Mouse (Mus musculus) midbrain, embryonic 14.5 days (tissue): ENCODE results near the gene Bcl2. TPM values are rescaled to one million over a fixed set of nuclear protein-coding genes. Genes with fewer than 3 reads are reported as not detected.

Experiments
- ATAC-seq: fragments of 200-750 bp; cut with Nextera tagmentation; 2 replicates; pipeline ENCODE4 v1.8.0; 2017; ENCODE audit warnings: moderate number of reproducible peaks, moderate library complexity; ENCODE audit not compliant: low FRiP score, low TSS enrichment
- DNase-seq: peaks from one replicate; pipeline ENCODE4 v3.0.0-alpha.2; 2015
- H3K27ac ChIP-seq: fragments of 300-500 bp; sonication (generic); replicated peaks from 2 replicates; pipeline ENCODE4 v1.5.1; 2014; ENCODE audit warnings: mild to moderate bottlenecking, low read depth, low read length, moderate library complexity
- H3K27me3 ChIP-seq: fragments of 300-500 bp; sonication (generic); 2 replicates; pipeline ENCODE4 v1.6.1; 2014; ENCODE audit warnings: low read length, control low read depth, mixed read lengths; ENCODE audit not compliant: control insufficient read depth, insufficient read depth
- H3K36me3 ChIP-seq: fragments of 300-500 bp; sonication (generic); 2 replicates; pipeline ENCODE4 v1.6.1; 2014; ENCODE audit warnings: low read length, control low read depth; ENCODE audit not compliant: control insufficient read depth, insufficient read depth
- H3K4me1 ChIP-seq: fragments of 300-500 bp; sonication (generic); 2 replicates; pipeline ENCODE4 v1.6.1; 2014; ENCODE audit warnings: mild to moderate bottlenecking, antibody characterized with exemption, low read length, control low read depth; ENCODE audit not compliant: control insufficient read depth, insufficient read depth
- H3K4me2 ChIP-seq: fragments of 300-500 bp; sonication (generic); 2 replicates; pipeline ENCODE4 v1.6.1; 2014; ENCODE audit warnings: mild to moderate bottlenecking, low read length, moderate library complexity
- H3K4me3 ChIP-seq: fragments of 300-500 bp; sonication (generic); replicated peaks from 2 replicates; pipeline ENCODE4 v1.5.1; 2014; ENCODE audit warnings: low read depth, low read length
- H3K9ac ChIP-seq: fragments of 300-500 bp; sonication (generic); replicated peaks from 2 replicates; pipeline ENCODE4 v1.6.1; 2014; ENCODE audit warnings: mild to moderate bottlenecking, low read length, moderate library complexity
- H3K9me3 ChIP-seq: fragments of 300-500 bp; sonication (generic); 2 replicates; pipeline ENCODE4 v1.6.1; 2016; ENCODE audit warnings: low read length, control low read depth, mixed read lengths; ENCODE audit not compliant: control insufficient read depth
- WGBS: fragments of 180-500 bp; shearing (Covaris S2); extraction: QIAGEN DNeasy Blood & Tissue Kit; methylation state at CpG from one replicate; pipeline ENCODE4 v1.1.7; 2014; 5-methylcytosine and 5-hydroxymethylcytosine counted together
- polyA plus RNA-seq: library from polyadenylated mRNA; unstranded; fragments of >200 nt; fragmentation: Nextera tagmentation; extraction: Ambion mirVana; gene quantifications from 2 replicates; pipeline ENCODE4 v1.2.1, GENCODE M21; 2014

The Bcl2 gene
- polyA plus RNA-seq, 1 experiment from 2014 or later: 10.7 TPM

- no peak for DNase-seq
These were observed 154.0 kb downstream of the Bcl2 start for GRCm38 (mm10) chr1:106560105-106560504.

GRCm38 (mm10) chr1:106559116-106559605 lies 154.9 kb downstream of the Bcl2 start:
- Histone ChIP-seq H3K4me1 (no peaks in the 10 kb centered on the region), H3K27ac (no peak overlapping the region), H3K4me3 (no peak overlapping the region), H3K4me2 (no peak overlapping the region), H3K36me3 (no peaks in the 10 kb centered on the region), H3K27me3 (no peaks in the 10 kb centered on the region), H3K9me3 (no peaks in the 10 kb centered on the region), H3K9ac (no peak overlapping the region)
- no peak for ATAC-seq
- WGBS: 82% methylated on average over 2 of the region's 2 CpGs
- DNase-seq: no peak

More at GRCm38 (mm10) chr1:106560105-106560504, 154.0 kb downstream of the Bcl2 start:
- Histone ChIP-seq H3K4me2 (no peak overlapping the region), H3K4me1 (no peaks in the 10 kb centered on the region), H3K4me3 (no peak overlapping the region), H3K27ac (no peak overlapping the region), H3K9ac (no peak overlapping the region), H3K9me3 (no peaks in the 10 kb centered on the region), H3K36me3 (no peaks in the 10 kb centered on the region), H3K27me3 (no peaks in the 10 kb centered on the region)
- 86% methylated on average over 3 of the region's 3 CpGs for WGBS
- no peak for ATAC-seq

GRCm38 (mm10) chr1:106555498-106556168 lies 158.4 kb downstream of the Bcl2 start:
- H3K9me3 ChIP-seq: no peaks in the 10 kb centered on the region
- no peak for ATAC-seq
- WGBS: 85% methylated on average over 9 of the region's 9 CpGs

GRCm38 (mm10) chr1:106553846-106554802 lies 159.9 kb downstream of the Bcl2 start:
- Histone ChIP-seq H3K4me3 (no peak overlapping the region), H3K27ac (no peak overlapping the region), H3K27me3 (no peaks in the 10 kb centered on the region), H3K36me3 (no peaks in the 10 kb centered on the region), H3K4me2 (no peak overlapping the region), H3K9me3 (no peaks in the 10 kb centered on the region), H3K4me1 (no peaks in the 10 kb centered on the region), H3K9ac (no peak overlapping the region)
- ATAC-seq (no peak), DNase-seq (no peak)
- 92% methylated on average over 8 of the region's 8 CpGs for WGBS

More at GRCm38 (mm10) chr1:106555498-106556168, 158.4 kb downstream of the Bcl2 start:
- Histone ChIP-seq H3K27me3 (no peaks in the 10 kb centered on the region), H3K4me1 (no peaks in the 10 kb centered on the region), H3K27ac (no peak overlapping the region), H3K36me3 (no peaks in the 10 kb centered on the region), H3K4me3 (no peak overlapping the region), H3K4me2 (no peak overlapping the region), H3K9ac (no peak overlapping the region)
- no peak for DNase-seq

GRCm38 (mm10) chr1:106552856-106553255 lies 161.2 kb downstream of the Bcl2 start:
- Histone ChIP-seq H3K27ac (no peak overlapping the region), H3K4me3 (no peak overlapping the region), H3K4me2 (no peak overlapping the region), H3K27me3 (no peaks in the 10 kb centered on the region), H3K4me1 (no peaks in the 10 kb centered on the region), H3K36me3 (no peaks in the 10 kb centered on the region), H3K9me3 (no peaks in the 10 kb centered on the region), H3K9ac (no peak overlapping the region)
- no peak for ATAC-seq
- DNase-seq: no peak
- WGBS: 78% methylated on average over 7 of the region's 7 CpGs

- Histone ChIP-seq H3K4me1 (no peaks in the 10 kb centered on the region), H3K27ac (no peak overlapping the region), H3K36me3 (no peaks in the 10 kb centered on the region), H3K27me3 (no peaks in the 10 kb centered on the region), H3K4me3 (no peak overlapping the region), H3K9ac (no peak overlapping the region), H3K4me2 (no peak overlapping the region), H3K9me3 (no peaks in the 10 kb centered on the region)
- DNase-seq: no peak
- WGBS: 95% methylated on average over 3 of the region's 3 CpGs
- ATAC-seq: no peak
These were observed 163.5 kb downstream of the Bcl2 start for GRCm38 (mm10) chr1:106550580-106550979.

- DNase-seq (no peak), ATAC-seq (no peak)
- H3K27ac ChIP-seq: no peak overlapping the region
- H3K4me3 ChIP-seq: no peak overlapping the region
- no peak overlapping the region for H3K4me2 ChIP-seq
- no peak overlapping the region for H3K9ac ChIP-seq
- no peaks in the 10 kb centered on the region for H3K4me1 ChIP-seq
- WGBS: 93% methylated on average over 5 of the region's 5 CpGs
- no peaks in the 10 kb centered on the region for H3K36me3 ChIP-seq
- no peaks in the 10 kb centered on the region for H3K9me3 ChIP-seq
- H3K27me3 ChIP-seq: no peaks in the 10 kb centered on the region
These were observed 165.0 kb downstream of the Bcl2 start for GRCm38 (mm10) chr1:106549025-106549424.

- H3K36me3 ChIP-seq: no peaks in the 10 kb centered on the region
- no peak overlapping the region for H3K4me3 ChIP-seq
- no peak overlapping the region for H3K27ac ChIP-seq
- no peaks in the 10 kb centered on the region for H3K9me3 ChIP-seq
- H3K27me3 ChIP-seq: no peaks in the 10 kb centered on the region
- no peak overlapping the region for H3K4me2 ChIP-seq
- H3K9ac ChIP-seq: no peak overlapping the region
- 72% methylated on average over 6 of the region's 6 CpGs for WGBS
- ATAC-seq (no peak), DNase-seq (peak; percentile 27)
- H3K4me1 ChIP-seq: no peaks in the 10 kb centered on the region
These were observed 169.1 kb downstream of the Bcl2 start for GRCm38 (mm10) chr1:106544817-106545612.
